In the genomic region with DNA sequence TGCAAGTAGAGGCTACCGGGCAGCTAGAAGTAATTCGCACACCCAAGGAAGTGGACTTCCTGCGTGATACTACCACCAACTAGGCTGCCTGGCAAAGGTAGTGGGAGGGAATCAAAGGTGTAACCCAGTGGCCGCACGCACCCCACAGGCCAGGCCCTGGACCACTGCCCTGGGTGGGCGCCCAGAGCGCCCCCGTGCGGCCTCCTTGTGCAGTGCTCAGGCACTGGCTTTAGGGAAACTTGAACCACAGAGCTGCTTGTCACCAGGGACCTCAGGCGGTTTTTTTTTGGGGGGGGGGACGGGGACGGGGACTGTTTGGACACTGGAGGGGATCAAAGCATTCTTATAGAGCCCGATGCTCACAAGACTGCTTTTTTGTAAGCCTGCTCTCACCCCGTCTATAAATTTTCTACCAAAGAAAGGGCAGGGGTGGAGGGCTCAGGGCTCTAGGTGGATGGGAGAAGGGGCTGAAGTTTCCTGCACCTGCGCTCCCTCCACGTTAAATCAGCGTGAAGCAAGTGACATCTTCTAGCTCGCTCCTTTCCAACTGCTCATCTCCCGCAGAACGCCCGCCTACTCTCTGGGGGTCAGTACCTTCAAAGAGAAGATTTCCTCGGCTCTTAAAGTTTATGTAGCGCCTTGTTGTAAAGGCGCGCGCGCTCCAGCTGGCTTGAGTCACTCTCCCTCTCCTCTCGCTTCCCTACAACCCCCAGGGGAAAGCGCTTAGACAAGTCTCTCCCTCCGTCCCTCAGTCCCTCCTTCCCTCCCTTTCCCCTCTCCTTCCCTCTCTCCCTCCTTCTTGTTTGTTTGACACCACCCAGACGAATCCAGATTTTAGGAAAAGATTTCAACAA, we compare ENCODE assay signal across 10 mouse cellular contexts. TPM values are rescaled to one million over a fixed set of nuclear protein-coding genes. Genes with fewer than 3 reads are reported as not detected.
DNase-seq lines count a peak whose midpoint lies in the region; ATAC-seq and TF ChIP-seq lines count a peak whose summit lies in the region.
"Had no signal": no experiment of that assay in that cellular context is flagged by ENCODE, and none has a peak within 500 bp of the region (broad histone marks: within the 10 kb centered on the region; RNA-seq: fewer than 3 reads in every experiment).

No protein-coding gene starts in this region.

- DNase-seq in forebrain, embryonic 11.5 days (ENCODE audit: low spot score), result peak; percentile 77
- DNase-seq in forebrain, postnatal 0 days, result no peak
- DNase-seq in kidney, postnatal 4 days, result peak; percentile 30 to 39
- no peak for DNase-seq in kidney, adult 18-20 months
- peak; percentile 65 for DNase-seq in embryonic facial prominence, embryonic 14.5 days (ENCODE audit: low spot score)
- no peak for DNase-seq in midbrain, postnatal 0 days (ENCODE audit: low spot score)
- DNase-seq in ovary, adult 18-20 months (ENCODE audit: low spot score), result no peak
- DNase-seq: kidney, postnatal 14 days had no signal

- H3K4me1 ChIP-seq in forebrain, embryonic 11.5 days (replicated peaks; ENCODE audit: control insufficient read depth, insufficient read depth, low read length), result 0 out of 2 replicates have a peak, but pooled peaks cover 1% of the 10 kb centered on the region
- H3K4me1 ChIP-seq in forebrain, postnatal 0 days (ENCODE audit: insufficient read depth), result no peaks in the 10 kb centered on the region
- no peaks in the 10 kb centered on the region for H3K4me1 ChIP-seq in embryonic facial prominence, embryonic 14.5 days (ENCODE audit: control insufficient read depth, insufficient read depth, low read length)
- H3K4me1 ChIP-seq in midbrain, postnatal 0 days (ENCODE audit: insufficient read depth, low read length), result 0 out of 2 replicates have a peak, but pooled peaks cover 3% of the 10 kb centered on the region

- no peaks in the 10 kb centered on the region for H3K36me3 ChIP-seq in forebrain, embryonic 11.5 days (ENCODE audit: control insufficient read depth, insufficient read depth, low read length)
- H3K36me3 ChIP-seq in forebrain, postnatal 0 days (ENCODE audit: insufficient read depth), result no peaks in the 10 kb centered on the region
- no peaks in the 10 kb centered on the region for H3K36me3 ChIP-seq in embryonic facial prominence, embryonic 14.5 days (ENCODE audit: control insufficient read depth, insufficient read depth, low read length)
- no peaks in the 10 kb centered on the region for H3K36me3 ChIP-seq in midbrain, postnatal 0 days (ENCODE audit: insufficient read depth, low read length)

- no peak overlapping the region for H3K27ac ChIP-seq in forebrain, embryonic 11.5 days (ENCODE audit: low read depth, low read length)
- no peak overlapping the region for H3K27ac ChIP-seq in forebrain, postnatal 0 days (ENCODE audit: low read depth, low read length)
- no peak overlapping the region for H3K27ac ChIP-seq in embryonic facial prominence, embryonic 14.5 days (replicated peaks; ENCODE audit: low read depth, low read length)
- H3K27ac ChIP-seq in midbrain, postnatal 0 days (ENCODE audit: low read depth, low read length), result no peak overlapping the region

- H3K9me3 ChIP-seq in forebrain, embryonic 11.5 days (ENCODE audit: control insufficient read depth, low read length), result no peaks in the 10 kb centered on the region
- no peaks in the 10 kb centered on the region for H3K9me3 ChIP-seq in forebrain, postnatal 0 days (ENCODE audit: low read length)
- no peaks in the 10 kb centered on the region for H3K9me3 ChIP-seq in embryonic facial prominence, embryonic 14.5 days (ENCODE audit: control insufficient read depth, low read length)
- H3K9me3 ChIP-seq in midbrain, postnatal 0 days (ENCODE audit: low read length), result no peaks in the 10 kb centered on the region

- 2% methylated on average over 31 of the region's 31 CpGs for WGBS in forebrain, embryonic 11.5 days
- 3% methylated on average over 31 of the region's 31 CpGs for WGBS in forebrain, postnatal 0 days
- 3% methylated on average over 28 of the region's 31 CpGs for whole genome bisulfite sequencing in embryonic facial prominence, embryonic 14.5 days
- 4% methylated on average over 31 of the region's 31 CpGs for WGBS in midbrain, postnatal 0 days

- H3K9ac ChIP-seq in forebrain, embryonic 11.5 days (ENCODE audit: low read length), result no peak overlapping the region
- no peak overlapping the region for H3K9ac ChIP-seq in forebrain, postnatal 0 days
- no peak overlapping the region for H3K9ac ChIP-seq in embryonic facial prominence, embryonic 14.5 days (ENCODE audit: low read depth, low read length)
- no peak overlapping the region for H3K9ac ChIP-seq in midbrain, postnatal 0 days (replicated peaks; ENCODE audit: low read length, poor library complexity, severe bottlenecking)

- peak overlapping the region; percentile 24; the same call in 1 of the 2 replicates for H3K4me2 ChIP-seq in forebrain, embryonic 11.5 days (ENCODE audit: low read depth, low read length, severe bottlenecking)
- H3K4me2 ChIP-seq in forebrain, postnatal 0 days (ENCODE audit: low read depth), result no peak overlapping the region
- peak overlapping the region; percentile 39 for H3K4me2 ChIP-seq in embryonic facial prominence, embryonic 14.5 days (ENCODE audit: low read depth, low read length)
- H3K4me2 ChIP-seq in midbrain, postnatal 0 days (ENCODE audit: low read depth, low read length, poor library complexity, severe bottlenecking), result no peak overlapping the region

- no peak for ATAC-seq in forebrain, embryonic 11.5 days (replicated peaks; ENCODE audit: low FRiP score)
- no peak for ATAC-seq in forebrain, postnatal 0 days
- ATAC-seq in embryonic facial prominence, embryonic 14.5 days (ENCODE audit: low read depth), result no peak
- no peak for ATAC-seq in midbrain, postnatal 0 days (ENCODE audit: low FRiP score)
- ATAC-seq in erythroid progenitor cell, adult 5-6 weeks (replicated peaks; ENCODE audit: low FRiP score, poor library complexity, severe bottlenecking), result no peak

- no peak for TF ChIP-seq CTCF in forebrain, postnatal 0 days (IDR thresholded peaks at IDR 0.05; ENCODE audit: low read depth)
- peak; percentile 38 for TF ChIP-seq CTCF in midbrain, postnatal 0 days (IDR thresholded peaks at IDR 0.05)

- peaks cover 53% of the 10 kb centered on the region for H3K27me3 ChIP-seq in forebrain, embryonic 11.5 days (ENCODE audit: control insufficient read depth, insufficient read depth, low read length)
- peaks cover 61% of the 10 kb centered on the region for H3K27me3 ChIP-seq in forebrain, postnatal 0 days (ENCODE audit: insufficient read depth, low read length)
- H3K27me3 ChIP-seq in embryonic facial prominence, embryonic 14.5 days (replicated peaks; ENCODE audit: control insufficient read depth, insufficient read depth, low read length), result peaks cover 78% of the 10 kb centered on the region
- H3K27me3 ChIP-seq in midbrain, postnatal 0 days (ENCODE audit: insufficient read depth, low read length), result peaks cover 72% of the 10 kb centered on the region

- H3K4me3 ChIP-seq in forebrain, embryonic 11.5 days (ENCODE audit: low read depth, low read length), result no peak overlapping the region
- H3K4me3 ChIP-seq in forebrain, postnatal 0 days (ENCODE audit: low read depth, low read length), result no peak overlapping the region
- H3K4me3 ChIP-seq in embryonic facial prominence, embryonic 14.5 days (ENCODE audit: low read depth, low read length), result no peak overlapping the region; the same call in 1 of the 2 replicates
- no peak overlapping the region for H3K4me3 ChIP-seq in midbrain, postnatal 0 days (ENCODE audit: low read depth, low read length)

RNA-seq across cellular contexts. Expression of a gene that starts 6.5 kb away (rescaled TPM):
- 0.41 and 0.48 TPM in 2 replicates for polyA plus RNA-seq in forebrain, embryonic 11.5 days (2014; fragmentation: Nextera tagmentation; extraction: Ambion mirVana)
- 2.6 and 3.5 TPM in 2 replicates for total RNA-seq in forebrain, postnatal 0 days (2014; rRNA removed)
- polyA plus RNA-seq in forebrain, postnatal 0 days (2015; fragmentation: Nextera tagmentation; extraction: Ambion mirVana), result 1.8 and 2.1 TPM in 2 replicates
- polyA plus RNA-seq in embryonic facial prominence, embryonic 14.5 days (2014; fragmentation: Nextera tagmentation; extraction: Ambion mirVana), result 7.8 and 9.0 TPM in 2 replicates
- total RNA-seq in midbrain, postnatal 0 days (2014; rRNA removed), result 0.11 and 0.14 TPM in 2 replicates
- polyA plus RNA-seq in midbrain, postnatal 0 days (2015; fragmentation: Nextera tagmentation; extraction: Ambion mirVana), result 0.07 TPM in 1 of 2 replicates, not detected in the other
- not detected in 2 replicates for total RNA-seq in erythroid progenitor cell, adult 5-6 weeks (2015; ENCODE audit: low replicate concordance)
- not detected in 2 replicates for total RNA-seq in erythroid progenitor cell, adult 5-6 weeks (2017; ENCODE audit: low replicate concordance)
- total RNA-seq: megakaryocyte, adult 5-6 weeks had no signal

RNA-seq across cellular contexts. Expression of a gene that starts 55.6 kb away (rescaled TPM):
- polyA plus RNA-seq in forebrain, embryonic 11.5 days (2014; fragmentation: Nextera tagmentation; extraction: Ambion mirVana), result 21.8 and 23.8 TPM in 2 replicates
- total RNA-seq in forebrain, postnatal 0 days (2014; rRNA removed), result 1.5 and 1.8 TPM in 2 replicates
- polyA plus RNA-seq in forebrain, postnatal 0 days (2015; fragmentation: Nextera tagmentation; extraction: Ambion mirVana), result 1.5 and 2.1 TPM in 2 replicates
- 1.9 and 2.2 TPM in 2 replicates for polyA plus RNA-seq in embryonic facial prominence, embryonic 14.5 days (2014; fragmentation: Nextera tagmentation; extraction: Ambion mirVana)
- total RNA-seq in midbrain, postnatal 0 days (2014; rRNA removed), result 0.93 TPM in 1 of 2 replicates, not detected in the other
- 0.06 TPM in 1 of 2 replicates, not detected in the other for polyA plus RNA-seq in midbrain, postnatal 0 days (2015; fragmentation: Nextera tagmentation; extraction: Ambion mirVana)
- not detected in 2 replicates for total RNA-seq in erythroid progenitor cell, adult 5-6 weeks (2015; ENCODE audit: low replicate concordance)
- total RNA-seq in erythroid progenitor cell, adult 5-6 weeks (2017; ENCODE audit: low replicate concordance), result not detected in 2 replicates
- total RNA-seq: megakaryocyte, adult 5-6 weeks had no signal

Comparison
In these comparisons a context has a peak if more than half of its experiments do, and no peak if none do; other contexts are left out.
1. DNase-seq: peak in forebrain, embryonic 11.5 days (single experiment), kidney, postnatal 4 days (2 of 2) and embryonic facial prominence, embryonic 14.5 days (single experiment); none in forebrain, postnatal 0 days (single experiment), kidney, adult 18-20 months (single experiment), midbrain, postnatal 0 days (single experiment) and ovary, adult 18-20 months (single experiment).
2. H3K4me2 ChIP-seq: peak in forebrain, embryonic 11.5 days (single experiment) and embryonic facial prominence, embryonic 14.5 days (single experiment); none in forebrain, postnatal 0 days (single experiment) and midbrain, postnatal 0 days (single experiment).